Mouse (Mus musculus) forebrain, embryonic 15.5 days (tissue): Measurements from ENCODE around the gene Ndufc2. TPM values are rescaled to one million over a fixed set of nuclear protein-coding genes. Genes with fewer than 3 reads are reported as not detected.

ENCODE experiments used
- polyA plus RNA-seq: library from polyadenylated mRNA; unstranded; fragments of >200 nt; fragmentation: Nextera tagmentation; extraction: Ambion mirVana; gene quantifications from 2 replicates; pipeline ENCODE4 v1.2.1, GENCODE M21; 2015

Gene Ndufc2
- polyA plus RNA-seq, 1 experiment from 2014 or later: 460 TPM

Other genes with a start within 250 kb of the Ndufc2 start
- 4.4 and 5.8 TPM in 2 replicates for gene Usp35, start 68.0 kb upstream of the Ndufc2 start, polyA plus RNA-seq
- 6.6 and 7.1 TPM in 2 replicates for gene Kctd21, start 67.7 kb upstream of the Ndufc2 start, polyA plus RNA-seq
- gene Alg8, start 28.4 kb upstream of the Ndufc2 start, polyA plus RNA-seq: 18.9 and 19.0 TPM in 2 replicates
- 4.1 and 5.6 TPM in 2 replicates for gene Thrsp, start 17.7 kb downstream of the Ndufc2 start, polyA plus RNA-seq
- 2.1 and 2.2 TPM in 2 replicates for gene Kctd14, start 51.3 kb downstream of the Ndufc2 start, polyA plus RNA-seq
- gene Ints4, start 81.0 kb downstream of the Ndufc2 start, polyA plus RNA-seq: 46.8 and 46.9 TPM in 2 replicates
- 54.2 and 55.3 TPM in 2 replicates for gene Aamdc, start 179.5 kb downstream of the Ndufc2 start, polyA plus RNA-seq
- gene Rsf1, start 179.9 kb downstream of the Ndufc2 start, polyA plus RNA-seq: 34.5 and 39.9 TPM in 2 replicates